Mouse (Mus musculus) 3T3-L1 (cell line): ENCODE data around the gene Fam124b.

Experiments used
- DNase-seq: peaks from one replicate; pipeline ENCODE4 v3.0.0-alpha.2; 2015; ENCODE audit warnings: low read depth, low spot score

The Fam124b gene

DNA sequence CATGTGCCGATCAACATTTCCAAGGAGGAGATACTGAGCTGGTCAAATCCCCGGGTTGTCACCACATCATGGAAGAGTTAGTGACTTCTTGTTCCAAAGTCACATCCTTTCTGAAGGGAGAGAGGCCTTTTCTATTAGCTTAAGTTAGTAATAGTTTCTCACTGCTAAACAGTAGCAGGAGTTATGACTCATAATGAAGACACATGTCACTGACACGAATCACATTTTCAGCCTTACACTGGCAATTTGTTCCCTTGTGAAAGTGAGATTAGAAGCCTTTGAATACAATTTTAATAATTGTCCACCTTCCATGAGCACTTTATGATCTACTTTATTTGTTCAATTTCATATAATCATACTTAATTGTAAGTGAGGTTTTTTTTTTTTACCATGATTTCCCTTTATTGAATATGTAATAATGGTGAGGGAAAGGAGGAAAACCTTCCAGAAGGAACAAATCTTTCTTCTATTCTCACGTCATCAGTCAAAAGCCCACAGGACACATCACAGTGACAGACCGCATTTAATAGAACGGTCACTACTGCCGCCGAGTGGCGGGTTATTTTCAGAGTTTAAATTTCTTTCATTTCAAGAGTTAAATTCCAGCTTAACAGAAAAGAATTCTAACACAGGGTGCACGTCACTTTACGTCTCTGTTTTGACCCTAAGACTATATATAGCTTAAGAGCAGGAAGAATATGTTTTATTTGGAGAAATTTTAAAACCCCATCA, 40.5 kb downstream of the Fam124b start:
- DNase-seq = peak; percentile 6

DNA sequence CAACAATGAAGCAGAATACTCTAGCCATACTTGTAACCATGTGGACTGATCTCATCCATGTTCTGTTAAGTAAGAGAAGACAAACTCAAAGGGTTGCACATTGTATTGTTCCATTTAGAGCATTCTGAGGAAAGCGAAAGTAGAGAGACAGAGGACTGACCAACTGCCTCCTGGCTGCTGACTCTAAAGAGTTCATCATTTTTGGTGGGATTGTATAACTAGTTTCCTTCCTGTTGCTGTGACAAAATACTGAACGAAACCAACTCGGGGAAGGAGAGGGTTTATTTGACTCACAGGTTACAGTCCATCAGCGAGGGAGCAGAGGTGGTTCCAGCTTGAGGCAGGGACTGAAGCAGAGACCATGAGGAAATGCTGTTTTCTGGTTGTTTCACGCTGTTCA, 50.6 kb downstream of the Fam124b start:
- no peak for DNase-seq

DNA sequence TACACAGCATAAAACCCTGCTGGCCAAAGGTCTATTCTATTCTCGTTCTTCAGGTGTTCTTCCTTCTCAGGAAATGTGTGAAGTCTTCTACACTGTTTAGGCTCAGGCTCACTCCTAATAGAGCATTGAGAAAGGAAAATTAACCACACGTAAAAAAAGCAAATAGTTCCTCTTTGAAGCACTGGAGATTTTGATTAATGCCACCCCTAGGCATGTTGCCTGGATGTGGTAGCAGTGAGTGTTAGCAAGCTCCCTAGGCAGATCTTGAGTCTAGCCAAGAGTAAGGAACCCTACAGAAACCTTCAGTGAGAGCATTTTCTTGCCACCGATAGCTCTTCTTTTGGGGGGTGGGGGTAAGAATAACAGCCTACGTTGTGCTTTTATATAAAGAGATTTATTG, 51.7 kb downstream of the Fam124b start:
- DNase-seq = no peak

DNA sequence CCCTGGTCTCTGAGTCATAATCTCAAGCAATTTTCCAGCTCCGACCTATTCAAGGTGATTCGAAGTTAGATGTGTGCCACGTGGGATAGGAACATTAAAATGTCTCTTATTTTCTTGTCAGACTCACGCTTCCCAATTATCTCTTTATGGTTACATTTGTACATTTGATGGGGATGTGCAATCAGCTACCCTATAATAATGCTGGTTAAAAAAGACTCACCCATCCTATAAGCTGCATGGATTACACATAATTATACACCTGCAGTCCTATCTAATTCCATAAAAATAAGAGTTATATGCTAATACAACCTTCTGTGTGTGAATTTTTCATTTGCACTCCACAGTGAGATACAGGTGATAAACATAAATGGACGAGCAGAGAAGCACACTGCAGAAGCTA, 52.9 kb downstream of the Fam124b start:
- DNase-seq = no peak

DNA sequence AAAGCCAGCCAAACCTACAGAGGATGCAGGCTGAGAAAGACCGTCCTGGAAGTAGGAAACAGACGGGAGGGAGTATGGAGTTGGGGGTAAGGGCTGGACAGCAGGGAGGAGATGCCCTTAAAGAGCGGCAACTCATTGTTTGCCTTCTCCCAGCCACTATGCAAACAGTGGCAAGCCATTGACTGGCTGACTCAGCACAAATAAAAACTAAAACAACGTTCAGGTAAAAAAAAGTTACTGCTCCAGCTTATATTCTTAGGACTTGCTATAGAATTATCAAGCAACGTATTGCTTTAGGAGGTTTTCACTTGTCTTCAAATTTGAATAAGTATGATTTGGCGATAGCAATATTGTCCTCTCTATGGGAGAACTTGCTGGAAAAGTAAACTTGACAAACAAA, 55.3 kb downstream of the Fam124b start:
- no peak for DNase-seq

DNA sequence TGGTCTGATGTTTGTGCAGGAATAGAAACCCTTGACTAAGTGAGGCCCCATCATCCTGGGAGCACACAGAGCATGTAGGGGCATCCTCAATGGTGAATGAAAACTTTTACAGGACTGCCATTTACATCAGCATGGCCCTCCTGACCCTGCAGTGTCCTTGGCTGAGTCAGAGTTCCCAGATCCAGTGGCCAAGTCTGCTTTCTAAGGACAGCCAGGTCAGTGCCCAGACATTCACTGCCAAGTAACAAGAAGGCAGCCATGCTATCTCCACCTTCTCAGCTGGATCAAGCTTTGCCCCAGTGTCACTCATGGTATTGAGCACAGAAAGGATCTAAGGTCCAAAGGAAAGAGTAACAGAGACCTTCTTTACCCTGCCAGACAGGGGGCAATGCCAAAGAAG, 58.7 kb downstream of the Fam124b start:
- no peak for DNase-seq

DNA sequence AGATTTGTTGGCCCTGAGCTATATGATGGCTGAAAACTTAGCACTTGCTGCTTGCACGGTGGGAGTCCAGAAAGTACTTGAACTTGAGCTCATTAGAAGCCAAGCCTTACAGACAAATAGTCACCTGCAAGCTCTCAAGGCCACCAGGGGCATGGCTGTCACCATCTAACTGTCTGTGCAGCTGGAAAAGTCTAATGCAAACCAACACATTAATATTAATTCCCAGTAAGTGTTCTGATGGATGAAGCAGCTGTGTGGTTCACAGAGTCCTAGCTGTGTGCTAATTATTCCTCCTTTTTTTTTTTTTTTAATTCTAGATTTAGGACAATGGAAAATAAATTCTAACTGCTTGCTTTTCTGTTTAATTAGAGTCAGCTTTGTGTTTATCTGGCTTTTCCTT, 63.4 kb downstream of the Fam124b start:
- DNase-seq = no peak

DNA sequence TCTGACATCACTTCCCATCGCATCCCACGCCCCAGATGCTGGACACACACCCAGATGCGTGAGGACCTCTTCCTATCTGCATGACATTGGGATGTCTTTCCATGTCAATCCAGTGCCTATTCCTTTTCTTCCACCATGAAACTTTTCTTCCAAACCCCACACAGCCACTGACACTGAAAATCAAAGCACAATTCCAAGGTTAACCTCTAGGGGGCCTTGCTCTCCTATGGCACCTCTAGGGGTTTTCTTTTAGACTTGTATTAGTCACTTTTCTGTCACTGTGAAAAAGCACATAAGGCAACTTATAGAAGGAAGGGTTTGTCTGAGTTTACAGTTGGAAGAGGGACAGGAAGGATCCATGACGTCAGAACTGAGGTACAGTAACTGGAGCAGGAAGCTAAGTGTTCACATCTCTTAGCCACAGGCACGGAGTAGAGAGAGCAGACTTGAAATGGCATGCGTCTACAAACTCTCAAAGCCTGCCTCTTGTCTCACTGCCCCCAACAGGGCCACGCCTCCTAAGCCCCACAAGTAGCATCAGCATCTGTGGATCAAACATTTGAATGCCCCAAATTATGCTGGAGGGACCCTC, 65.1 kb downstream of the Fam124b start:
- DNase-seq = no peak

DNA sequence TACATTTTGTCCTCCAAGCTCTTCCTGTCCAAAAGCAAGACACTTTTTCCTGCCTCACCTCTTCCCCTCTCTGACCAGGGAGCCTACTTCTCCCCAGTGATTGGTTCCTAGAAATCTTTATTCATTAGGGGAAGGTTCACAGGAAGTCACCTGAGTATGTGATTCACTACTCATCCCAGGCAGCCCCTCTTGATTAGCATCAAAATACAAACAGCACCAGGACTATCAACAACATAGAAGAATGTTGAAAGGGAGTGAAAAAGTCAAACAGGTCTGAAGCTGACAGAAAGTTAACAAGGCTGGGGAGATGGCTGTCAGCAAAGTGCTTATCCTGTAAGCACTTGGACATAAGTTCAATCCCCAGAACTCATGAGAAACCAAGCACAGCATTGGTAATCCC, 67.6 kb downstream of the Fam124b start:
- no peak for DNase-seq
